Mouse (Mus musculus) mouse embryonic stem cell (cell line): Measurements from ENCODE around the gene Sik1.
"Not testable (repeated sequence)": the region's sequence is repeated elsewhere in the genome, so short reads cannot be mapped to it uniquely, and the experiment has no call there.

Experiments used
- in situ Hi-C, 2 experiments: fragments of 300-500 bp; cut with MboI; formaldehyde crosslinking; loops; 1 replicate in 1 of 2; 3 replicates in 1 of 2; pipeline ENCODE4 v1.14.3; 2019 to 2020; ENCODE audit warnings: low sequenced_read_pairs in 2 of 2, low pct_unique_long_range_greater_than_20kb in 1 of 2, mixed read lengths in 1 of 2; ENCODE audit not compliant: unreplicated experiment in 1 of 2

Sik1 gene

DNA sequence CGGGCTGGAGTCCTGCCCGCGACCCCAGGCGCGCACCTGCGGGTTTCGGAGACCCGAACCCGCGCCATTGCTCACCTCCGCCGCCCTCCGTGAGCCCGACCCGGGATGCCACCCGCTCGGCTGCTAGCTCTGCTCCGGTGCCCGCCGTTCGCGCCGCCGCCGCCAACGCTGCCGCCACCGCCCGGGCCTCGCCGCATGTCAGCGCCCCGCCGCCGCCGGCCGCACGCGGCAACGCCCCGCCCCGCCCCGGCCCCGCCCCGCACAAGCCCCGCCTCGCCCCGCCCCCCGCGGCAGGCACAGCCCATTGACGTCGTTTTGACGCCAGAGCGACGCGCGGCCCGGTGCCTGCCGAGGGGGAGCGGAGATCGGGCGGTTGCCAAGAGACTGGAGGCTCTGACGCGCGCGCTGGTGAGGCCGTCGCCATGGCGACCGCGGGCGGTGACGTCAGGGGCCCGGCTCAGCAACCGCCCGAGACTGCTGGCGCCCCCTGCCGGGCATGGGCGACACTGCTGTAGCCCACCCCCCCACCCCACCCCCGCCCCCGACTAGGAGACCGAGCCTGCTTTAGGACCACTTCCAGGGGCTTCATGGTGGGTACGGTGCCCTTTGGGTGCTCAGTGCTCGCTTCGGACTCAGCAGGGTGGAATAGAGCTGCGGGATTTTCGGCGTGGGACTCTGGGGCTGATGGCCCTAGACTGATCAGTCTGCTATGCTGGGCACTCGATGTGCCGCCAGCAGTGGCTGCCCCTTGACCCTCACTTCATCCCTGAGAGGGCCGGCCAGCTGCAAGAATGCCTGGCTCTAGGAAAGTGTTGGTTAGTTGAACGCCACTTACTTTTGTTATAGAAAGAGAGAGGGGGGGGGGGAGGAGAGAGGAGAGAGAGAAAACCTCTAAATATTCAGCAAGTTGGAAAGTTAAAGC is at the start of gene Sik1:
Sik1 (minus strand) TSS at position 208 of the 922 bp plus-strand sequence.
- in situ Hi-C loops: loop anchor here (10.0 kb wide), 2 partner anchors 51 to 161 kb away; no protein-coding TSS in a partner anchor

DNA sequence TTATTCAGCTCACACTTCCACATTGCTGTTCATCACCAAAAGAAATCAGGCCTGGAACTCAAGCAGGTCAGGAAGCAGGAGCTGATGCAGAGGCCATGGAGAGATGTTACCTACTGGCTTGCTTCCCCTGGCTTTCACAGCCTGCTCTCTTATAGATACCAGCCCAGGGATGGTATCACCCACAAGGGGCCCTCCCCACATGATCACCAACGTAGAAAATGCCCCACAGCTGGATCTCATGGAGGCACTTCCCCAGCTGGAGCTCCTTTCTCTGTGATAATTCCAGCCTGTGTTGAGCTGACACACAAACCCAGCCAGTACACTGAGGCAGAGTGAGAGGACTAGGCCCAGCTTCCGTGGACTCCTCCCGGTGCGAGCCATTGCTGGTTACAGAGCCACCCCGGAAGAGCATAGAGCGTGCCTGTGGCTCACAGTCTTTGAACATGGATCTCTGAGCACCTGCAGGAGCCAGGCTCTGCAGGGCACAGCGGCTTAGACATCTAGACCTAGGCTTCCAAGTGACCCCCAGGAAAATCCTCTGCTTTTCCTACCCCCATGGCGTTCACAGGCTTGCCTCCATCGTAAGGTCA is 49.7 kb upstream of the Sik1 start:
- in situ Hi-C loops: no loop called here

DNA sequence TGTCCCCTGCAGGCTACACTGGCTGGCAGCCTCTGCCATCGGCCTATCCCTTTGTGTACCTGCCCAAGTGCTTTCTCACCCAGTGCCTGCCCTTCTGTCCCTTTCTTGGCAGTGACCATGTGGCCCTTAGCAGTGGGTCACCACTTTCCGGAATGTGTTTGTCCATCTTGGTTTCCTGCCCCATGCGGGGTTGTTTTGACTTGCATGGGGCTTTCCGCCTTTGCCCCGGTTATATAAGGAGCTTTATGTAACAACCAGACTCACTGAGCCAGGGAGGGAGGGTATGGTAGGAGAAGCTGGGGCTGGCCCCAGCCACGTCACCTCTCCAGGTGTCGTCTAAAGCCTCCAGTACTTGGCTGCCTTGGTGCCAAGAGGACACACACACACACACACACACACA is 48.4 kb upstream of the Sik1 start:
- in situ Hi-C loops: no loop called here

DNA sequence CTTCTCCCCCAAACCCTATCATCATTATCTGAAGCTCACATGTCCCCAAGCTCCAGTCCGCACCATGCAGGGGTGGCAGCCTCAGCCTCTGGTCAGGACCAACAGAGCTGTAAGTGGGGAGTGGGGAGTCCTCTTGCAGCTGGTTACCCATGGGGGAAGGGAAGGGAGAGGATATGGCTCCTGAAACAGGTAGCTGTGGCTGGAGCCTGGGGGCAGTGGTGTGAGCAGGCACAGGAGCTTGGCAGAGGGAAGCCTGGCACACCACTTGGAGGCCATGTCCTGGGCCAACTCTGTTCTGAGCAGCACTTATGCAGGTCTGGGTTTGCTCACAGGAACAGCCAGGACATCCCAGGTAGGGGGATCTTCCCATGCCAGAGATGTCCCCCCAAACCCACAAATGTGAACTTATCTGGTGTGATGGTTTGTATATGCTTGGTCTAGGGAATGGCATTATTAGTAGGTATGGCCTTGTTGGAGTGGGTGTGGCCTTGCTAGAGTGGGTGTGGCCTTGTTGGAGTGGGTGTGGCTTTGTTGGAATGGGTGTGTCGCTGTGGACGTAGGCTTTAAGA is 47.1 kb upstream of the Sik1 start:
- in situ Hi-C loops: no loop called here

DNA sequence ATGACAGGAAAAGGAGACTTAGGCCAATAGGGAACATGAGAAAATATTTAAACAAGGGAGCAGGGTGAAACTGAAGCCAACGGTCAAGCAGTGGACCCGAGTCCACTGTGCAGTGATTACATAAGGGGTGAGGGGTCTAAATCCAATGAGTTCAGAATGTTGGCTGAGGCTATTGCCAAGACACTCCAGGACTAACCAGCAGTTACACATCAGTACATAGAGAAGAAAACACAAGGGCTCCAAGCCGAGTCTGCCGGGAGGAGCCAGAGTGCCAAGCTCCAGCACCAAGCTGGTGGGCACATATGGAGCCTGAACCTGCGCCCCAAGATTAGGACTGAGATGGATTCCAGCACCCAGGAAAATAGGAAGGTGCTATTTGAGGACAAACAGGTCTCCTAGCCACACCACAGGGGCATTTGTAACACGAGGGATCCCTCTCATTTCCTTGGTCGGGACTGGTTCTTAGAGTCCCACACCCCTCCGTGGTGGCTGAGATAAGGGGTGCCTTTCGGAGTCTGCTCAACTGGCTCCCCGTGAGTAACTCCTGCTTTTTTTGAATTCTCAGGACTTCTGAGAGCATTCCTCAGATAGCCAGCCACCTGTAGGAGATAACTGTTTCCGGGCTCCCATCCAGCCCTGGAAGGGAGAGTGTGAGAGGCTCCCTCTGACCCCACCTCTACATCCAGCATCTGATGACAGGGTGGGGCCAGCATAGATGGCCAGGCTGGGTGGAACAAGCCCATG is 46.0 kb upstream of the Sik1 start:
- in situ Hi-C loops: no loop called here

DNA sequence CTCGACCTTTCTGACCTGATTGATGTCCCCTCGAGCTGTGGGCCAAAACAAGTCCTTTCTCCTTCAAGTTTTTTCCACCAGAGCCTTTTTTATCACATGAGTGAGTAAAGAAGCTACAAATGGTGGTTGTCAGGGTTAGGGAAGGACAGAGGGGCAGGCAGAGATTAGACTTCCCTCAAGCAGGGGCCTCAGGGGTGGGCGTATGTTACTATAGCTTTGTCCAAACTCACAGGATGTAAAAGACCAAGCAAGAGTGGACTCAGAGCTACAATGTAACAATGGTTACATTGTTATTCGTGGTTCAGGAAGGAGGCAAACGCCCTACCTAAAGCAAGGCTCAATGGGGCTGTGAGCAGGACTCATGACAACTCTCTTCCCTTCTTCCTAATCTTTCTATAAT is 43.3 kb upstream of the Sik1 start:
- in situ Hi-C loops: no loop called here

DNA sequence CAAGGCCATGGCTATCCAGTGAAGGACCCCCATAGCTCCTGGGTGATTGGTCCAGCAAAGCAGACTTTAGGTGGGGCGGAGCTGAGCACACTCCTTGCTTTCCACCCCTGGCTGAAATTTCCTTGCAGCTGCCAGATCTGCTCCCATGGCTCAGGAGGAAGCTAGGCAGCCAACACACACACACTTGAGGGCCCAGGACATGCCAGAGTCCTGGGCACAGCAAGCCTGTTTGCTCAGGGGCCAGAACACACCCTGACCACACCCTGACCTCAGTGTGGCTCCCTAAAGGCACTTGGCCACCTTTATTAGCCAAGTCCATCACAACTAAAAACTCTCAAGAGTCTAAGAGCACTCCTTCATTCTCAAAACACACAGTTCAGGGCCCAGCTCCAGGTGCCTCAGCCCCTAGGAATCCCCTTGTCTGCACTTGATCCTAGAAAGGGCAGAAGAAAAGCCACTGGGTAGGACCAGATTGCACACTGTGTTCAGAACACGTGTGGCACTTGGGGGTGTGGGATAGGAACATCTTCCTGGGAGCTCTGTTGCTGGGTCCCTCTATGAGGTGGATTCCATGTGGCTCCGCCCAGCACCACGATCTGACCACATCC is 41.7 kb upstream of the Sik1 start:
- in situ Hi-C loops: no loop called here

DNA sequence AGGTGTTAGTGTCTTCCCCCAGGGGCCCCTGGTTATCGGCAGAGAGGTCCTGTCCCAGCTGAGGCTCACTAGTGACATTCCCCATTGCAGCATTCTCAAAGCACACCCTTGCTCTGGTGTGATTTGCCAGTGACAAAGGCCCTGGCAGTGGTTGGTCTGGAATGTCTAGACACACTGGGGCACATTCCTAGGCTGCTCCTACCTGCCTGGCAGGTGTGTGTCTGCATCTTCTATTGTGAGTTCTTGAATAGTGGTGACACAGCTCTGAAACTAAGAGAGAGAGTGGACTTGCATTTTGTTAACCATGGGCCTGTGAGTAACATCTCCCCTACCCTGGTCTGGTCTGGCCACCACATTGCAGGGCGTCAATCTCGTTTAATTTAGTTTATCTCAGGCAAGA is 41.1 kb upstream of the Sik1 start:
- in situ Hi-C loops: no loop called here

DNA sequence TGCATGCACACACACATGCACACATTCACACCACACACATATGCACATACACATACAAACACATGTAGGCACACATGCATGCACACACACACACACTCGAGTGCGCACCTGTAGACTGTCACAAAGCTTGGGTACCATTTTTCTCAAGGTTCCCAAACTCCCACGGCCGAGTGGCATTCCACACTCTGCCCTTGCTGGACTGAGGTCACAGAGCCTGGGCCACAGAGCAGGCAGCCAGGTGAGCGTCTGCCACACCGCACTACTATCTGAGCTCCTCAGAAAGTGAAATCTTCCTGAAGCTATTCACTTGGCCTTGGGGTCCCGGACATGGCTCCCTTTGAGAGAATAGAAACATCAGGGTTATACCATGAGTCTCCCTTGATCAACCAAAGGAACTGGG is 40.7 kb upstream of the Sik1 start:
- in situ Hi-C loops: no loop called here

DNA sequence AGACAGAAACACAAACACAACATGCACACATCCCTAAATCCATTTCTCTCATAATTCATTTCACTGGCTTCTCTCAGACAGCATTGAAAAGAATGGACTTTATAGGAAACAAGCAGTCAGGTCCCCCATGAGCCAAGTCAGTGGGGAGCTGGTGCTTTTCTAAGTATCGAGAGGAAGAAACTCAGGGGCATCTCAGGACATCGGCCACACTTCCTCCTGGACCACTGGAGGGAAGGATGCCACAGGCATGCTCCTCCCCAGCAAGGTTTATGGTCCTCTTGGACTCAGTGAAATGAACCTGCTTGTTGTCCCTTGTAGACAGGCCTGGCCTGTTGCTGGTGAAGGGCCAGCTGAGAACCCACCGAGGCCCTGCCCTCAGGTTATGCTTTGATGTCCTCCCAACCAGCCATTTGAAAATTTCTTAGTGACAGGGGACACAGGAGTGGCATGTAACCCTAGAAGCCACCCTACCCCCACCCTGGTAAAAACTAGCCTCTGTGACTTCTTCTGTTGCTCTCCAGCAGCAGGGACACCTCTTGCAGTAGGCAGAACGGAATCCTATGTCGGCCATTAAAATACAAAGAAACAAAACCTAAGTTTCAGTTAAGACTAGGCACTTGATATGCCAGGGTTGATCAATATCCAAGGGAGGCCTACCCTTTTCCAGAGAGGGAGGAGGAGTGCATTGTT is 37.9 kb upstream of the Sik1 start:
- in situ Hi-C loops: no loop called here

DNA sequence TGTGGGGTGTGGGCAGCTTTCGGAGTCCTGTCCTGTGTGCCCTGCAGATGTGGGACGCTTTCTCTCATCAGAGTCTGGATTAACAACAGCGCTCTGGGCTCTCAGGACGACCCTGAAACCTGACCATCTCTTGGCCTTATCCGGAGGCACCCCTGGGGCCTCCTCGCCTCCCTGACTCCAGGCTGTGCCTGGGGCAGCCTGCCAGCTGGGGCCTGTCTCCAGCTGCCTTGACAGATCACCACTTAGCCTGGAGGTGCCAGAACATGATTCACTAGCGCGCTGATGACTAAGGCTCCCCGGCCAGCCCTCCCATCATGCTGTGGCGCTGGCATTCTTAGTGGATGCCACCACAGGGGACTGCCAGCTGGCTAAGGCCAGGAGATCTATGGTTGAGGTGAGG is 37.1 kb upstream of the Sik1 start:
- in situ Hi-C loops: no loop called here

DNA sequence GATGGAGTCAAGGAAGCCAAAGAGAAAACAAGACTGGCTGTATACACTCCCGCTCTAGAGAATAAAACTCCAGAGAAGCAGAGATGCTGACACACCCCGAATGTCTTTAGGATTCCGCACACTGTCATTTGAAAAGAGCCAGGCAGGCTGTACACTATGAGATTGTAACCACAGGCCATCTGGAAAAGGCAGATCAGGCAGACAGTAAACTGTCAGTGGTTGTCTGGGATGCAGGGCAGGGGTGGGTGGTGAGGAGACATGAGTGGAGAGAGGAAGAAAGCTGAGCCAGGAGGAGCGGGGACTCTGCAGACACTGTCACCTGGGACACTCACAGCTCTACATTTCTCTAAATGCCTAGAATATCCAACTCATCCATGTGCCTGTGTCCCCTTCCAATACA is 36.3 kb upstream of the Sik1 start:
- in situ Hi-C loops: no loop called here

DNA sequence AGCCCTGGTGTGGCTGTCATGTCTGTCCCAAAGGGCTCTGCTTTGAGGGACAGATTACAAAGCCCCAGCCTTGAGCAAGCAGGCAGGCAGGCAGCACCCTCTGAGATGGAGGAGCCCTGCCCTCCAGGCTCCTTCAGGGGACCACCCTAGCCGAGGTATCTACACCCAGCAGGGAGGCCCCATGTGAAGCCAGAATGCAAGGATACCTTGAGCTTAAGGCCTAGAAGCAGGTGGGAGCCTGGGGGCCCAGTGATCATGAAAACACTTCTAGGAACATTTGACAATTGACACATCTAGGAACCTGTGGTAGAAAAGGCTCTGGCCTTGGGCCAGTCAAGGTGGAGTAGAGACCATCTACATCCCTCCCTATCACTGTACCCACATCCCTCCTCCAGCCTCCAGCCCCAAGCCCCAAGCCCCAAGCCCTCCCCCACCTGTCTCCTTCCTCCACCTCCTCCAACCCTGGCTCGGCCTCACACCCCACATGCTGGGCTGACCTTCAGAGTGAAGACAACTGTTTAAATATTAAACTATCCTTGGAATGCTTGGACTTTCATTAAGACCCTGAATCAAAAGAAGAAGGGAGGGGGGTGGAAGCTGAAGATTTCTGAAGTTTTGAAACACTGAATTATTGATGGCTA is 34.8 kb upstream of the Sik1 start:
- in situ Hi-C loops: no loop called here

DNA sequence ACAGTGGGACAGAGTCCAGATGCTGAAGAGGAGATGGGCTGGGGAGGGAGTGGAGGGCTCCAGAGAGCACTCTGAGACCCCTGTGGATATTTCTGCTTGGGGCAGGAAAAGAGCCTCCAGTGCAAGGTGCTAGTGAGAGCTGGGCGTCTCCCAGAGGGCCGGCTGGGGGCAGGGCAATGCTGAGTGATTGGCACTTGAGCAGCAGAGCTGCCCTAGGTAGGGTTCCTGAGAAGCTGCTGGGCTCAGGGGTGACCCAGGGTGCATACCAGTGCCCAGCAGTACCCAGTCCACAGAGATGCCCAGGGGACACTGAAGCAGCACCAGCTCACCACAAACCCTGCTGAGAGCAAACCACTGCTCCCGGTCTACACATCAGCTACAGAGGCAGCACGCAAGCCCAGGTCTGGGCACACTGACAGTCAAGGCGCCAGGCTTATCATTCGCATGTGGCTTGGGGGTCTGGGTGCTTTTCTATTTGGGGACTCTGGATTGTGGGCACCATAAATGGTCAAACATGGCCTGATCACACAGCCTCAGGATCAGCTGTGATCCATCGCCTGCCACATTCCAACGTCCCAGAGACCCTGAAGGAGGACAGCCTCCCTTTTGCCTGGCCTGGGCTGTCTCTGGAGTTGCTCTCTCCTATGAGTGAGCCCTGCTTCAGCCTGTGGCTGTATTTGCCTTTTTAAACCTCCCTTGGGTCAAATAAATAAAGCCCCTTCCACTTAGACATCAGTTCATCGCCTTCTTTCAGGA is 34.0 kb upstream of the Sik1 start:
- in situ Hi-C loops: no loop called here

DNA sequence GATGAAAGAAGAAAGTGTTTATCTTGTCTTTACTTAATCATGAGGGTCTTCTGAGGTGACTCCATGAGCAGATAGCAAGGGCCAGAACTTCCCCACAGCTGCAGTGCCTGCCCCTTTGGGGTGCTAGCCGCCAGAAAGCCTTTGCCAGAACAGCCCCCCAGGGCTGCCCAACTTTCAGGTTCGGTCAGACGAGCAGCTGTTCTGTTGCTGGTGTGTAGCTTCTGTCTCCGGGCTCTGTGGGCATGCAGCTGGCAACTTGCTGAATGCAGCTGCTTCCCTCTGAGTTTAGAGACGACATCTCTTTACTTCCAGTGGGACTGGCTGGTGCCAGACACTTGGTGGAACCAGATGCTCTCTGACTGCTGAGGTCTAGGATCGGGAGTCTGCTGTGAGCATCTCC is 32.9 kb upstream of the Sik1 start:
- in situ Hi-C loops: no loop called here

DNA sequence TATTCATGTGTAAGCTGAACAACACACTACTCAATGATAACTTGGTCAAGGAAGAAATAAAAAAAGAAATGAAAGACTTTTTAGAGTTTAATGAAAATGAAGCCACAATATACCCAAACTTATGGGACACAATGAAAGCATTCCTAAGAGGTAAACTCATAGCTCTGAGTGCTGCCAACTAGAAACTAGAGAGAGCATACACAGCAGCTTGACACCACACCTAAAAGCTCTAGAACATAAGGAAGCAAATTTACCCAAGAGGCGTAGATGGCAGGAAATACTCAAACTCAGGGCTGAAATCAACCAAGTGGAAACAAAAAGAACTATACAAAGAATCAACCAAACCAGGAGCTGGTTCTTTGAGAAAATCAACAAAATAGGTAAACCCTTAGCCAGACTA is 29.1 kb upstream of the Sik1 start:
- in situ Hi-C loops: not testable (repeated sequence)

DNA sequence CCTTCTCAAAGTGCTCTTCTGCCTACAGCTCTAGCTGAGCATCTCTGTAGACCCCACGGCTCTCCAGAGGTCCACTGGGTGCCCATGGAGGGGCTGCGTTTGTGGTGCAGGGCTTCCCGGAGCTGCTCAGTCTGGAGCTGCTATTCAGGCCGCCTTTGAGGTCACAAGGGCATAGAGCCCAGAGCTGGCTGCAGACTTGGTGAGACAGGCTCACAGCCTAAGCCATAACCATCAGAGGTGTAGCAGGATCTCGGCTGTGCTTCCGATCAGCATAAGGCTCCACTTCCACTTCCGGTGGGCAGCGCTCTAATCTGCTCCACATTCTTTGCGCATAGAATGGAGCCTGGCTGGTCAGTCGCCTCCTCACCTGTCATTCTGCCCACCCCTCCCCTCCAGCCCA is 23.8 kb upstream of the Sik1 start:
- in situ Hi-C loops: loop anchor here in 1 of 2 experiments (10.0 kb wide), 1 partner anchor 185 kb away; no protein-coding TSS in a partner anchor
